Mouse (Mus musculus): Measurements from ENCODE around the gene Lztfl1.

DNA sequence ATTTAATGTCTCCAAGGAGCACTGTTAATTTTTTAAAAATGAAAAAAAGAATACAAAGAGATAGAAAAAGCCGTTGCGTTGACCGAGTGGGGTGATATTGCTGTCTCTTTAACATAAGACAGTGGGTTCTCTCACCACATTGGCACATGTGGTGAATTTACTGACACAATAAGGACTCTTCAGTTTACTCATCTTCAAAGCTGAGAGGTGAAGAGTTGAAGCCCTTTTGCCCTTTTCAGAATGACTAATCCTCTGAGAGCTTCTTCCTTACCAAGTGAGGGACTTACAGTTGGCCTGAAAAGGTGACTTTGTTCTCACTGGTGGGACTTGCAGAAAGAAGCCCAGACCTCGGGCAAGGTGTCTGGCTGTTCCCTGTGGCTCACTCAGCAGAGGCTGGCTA, 23.3 kb upstream of the Lztfl1 start:
- TF ChIP-seq POLR2A (IDR thresholded peaks at IDR 0.05; ENCODE audit: low read depth, low read length) = no peak
- TF ChIP-seq CTCF (IDR thresholded peaks at IDR 0.05; ENCODE audit: borderline replicate concordance, insufficient read depth, low read length) = no peak
